Mouse (Mus musculus) stomach, adult 2 months (tissue): ENCODE measurements around the gene Gm6367. TPM values are rescaled to one million over a fixed set of nuclear protein-coding genes. Genes with fewer than 3 reads are reported as not detected.

ENCODE experiments used
- polyA plus RNA-seq: library from polyadenylated mRNA; depleted of rRNA; stranded (reverse); fragments of >200 nt; gene quantifications from 2 replicates; pipeline ENCODE4 v1.2.3, GENCODE M21; 2012; rRNA removed

Gm6367 gene
- not detected in 2 replicates for polyA plus RNA-seq

GRCm38 (mm10) chr5:94988326-94988725, at the start of gene Gm6367:
Gene Gm6367 (plus strand): TSS chr5:94988626.

Other genes with a start within 250 kb of the Gm6367 start
- not detected in 2 replicates for gene Gm3183, start 123.2 kb upstream of the Gm6367 start, polyA plus RNA-seq
- gene Gm7942, start 118.3 kb downstream of the Gm6367 start, polyA plus RNA-seq: not detected in 2 replicates
- not detected in 2 replicates for gene Gm16513, start 194.0 kb downstream of the Gm6367 start, polyA plus RNA-seq